14 mouse cellular contexts compared by ENCODE assay signal in the genomic region with DNA sequence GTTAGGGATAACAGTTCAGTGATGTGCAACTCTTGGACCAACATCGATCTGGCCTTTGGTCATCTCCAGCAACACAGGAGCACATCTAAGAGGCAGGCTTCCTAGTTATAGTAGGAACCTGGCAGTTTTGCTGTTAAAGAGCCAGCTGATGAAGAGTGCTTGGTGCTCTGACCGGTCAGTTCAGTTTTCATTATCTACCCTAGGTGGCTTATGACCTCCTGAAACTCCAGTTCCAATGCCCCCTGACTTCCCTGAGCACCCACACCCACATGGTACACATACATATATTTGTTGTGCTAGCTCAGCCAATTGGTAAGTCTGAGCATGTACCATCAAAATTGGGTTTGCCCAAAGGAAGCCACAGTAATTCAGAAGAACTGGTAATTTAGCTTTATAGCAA.
"Had no signal": no experiment of that assay in that cellular context is flagged by ENCODE, and none has a peak within 500 bp of the region (broad histone marks: within the 10 kb centered on the region; RNA-seq: fewer than 3 reads in every experiment).

No protein-coding gene starts in this region.

- DNase-seq: kidney, postnatal 14 days; left cerebral cortex, postnatal 4 days; lung, embryonic 14.5 days; lung, postnatal 10 days; lung, postnatal 4 days; right cerebral cortex, postnatal 14 days; thymus, postnatal 4 days had no signal

- H3K27ac ChIP-seq: kidney, embryonic 15.5 days; limb, embryonic 15.5 days; liver, embryonic 12.5 days; midbrain, embryonic 10.5 days; midbrain, embryonic 15.5 days; neural tube, embryonic 13.5 days; stomach, embryonic 15.5 days had no signal

- H3K4me1 ChIP-seq: kidney, embryonic 15.5 days; limb, embryonic 15.5 days; liver, embryonic 12.5 days; midbrain, embryonic 10.5 days; midbrain, embryonic 15.5 days; neural tube, embryonic 13.5 days; stomach, embryonic 15.5 days had no signal

- ATAC-seq: liver, embryonic 12.5 days; midbrain, embryonic 15.5 days had no signal

- H3K9ac ChIP-seq: kidney, embryonic 15.5 days; limb, embryonic 15.5 days; liver, embryonic 12.5 days; lung, embryonic 14.5 days; midbrain, embryonic 15.5 days; neural tube, embryonic 13.5 days; stomach, embryonic 15.5 days had no signal

- H3K4me3 ChIP-seq: kidney, embryonic 15.5 days; limb, embryonic 15.5 days; liver, embryonic 12.5 days; midbrain, embryonic 10.5 days; midbrain, embryonic 15.5 days; neural tube, embryonic 13.5 days; stomach, embryonic 15.5 days had no signal

- H3K4me2 ChIP-seq: kidney, embryonic 15.5 days; limb, embryonic 15.5 days; liver, embryonic 12.5 days; lung, embryonic 14.5 days; midbrain, embryonic 15.5 days; neural tube, embryonic 13.5 days; stomach, embryonic 15.5 days had no signal

- H3K27me3 ChIP-seq: kidney, embryonic 15.5 days; limb, embryonic 15.5 days; liver, embryonic 12.5 days; midbrain, embryonic 15.5 days; neural tube, embryonic 13.5 days; stomach, embryonic 15.5 days had no signal

- H3K9me3 ChIP-seq: kidney, embryonic 15.5 days; liver, embryonic 12.5 days; midbrain, embryonic 15.5 days; stomach, embryonic 15.5 days had no signal
